Mouse (Mus musculus): Measurements from ENCODE around the gene Ntn1. TPM values are rescaled to one million over a fixed set of nuclear protein-coding genes. Genes with fewer than 3 reads are reported as not detected.
A peak's percentile ranks its signal among the peaks of the same experiment; 100 is the strongest.

The Ntn1 gene
- polyA plus RNA-seq, 1 experiment from 2014 or later = 1.7 TPM

GRCm38 (mm10) chr11:68202561-68202960 lies 198.1 kb downstream of the Ntn1 start:
- 49% methylated on average over 10 of the region's 10 CpGs for WGBS
- Histone ChIP-seq H3K4me1 (replicated peaks; ENCODE audit: control insufficient read depth, insufficient read depth, low read length) (peaks cover 27% of the 10 kb centered on the region), H3K27ac (ENCODE audit: low read length) (no peak overlapping the region), H3K4me3 (ENCODE audit: low read length) (no peak overlapping the region), H3K36me3 (ENCODE audit: control insufficient read depth, insufficient read depth, low read length) (no peaks in the 10 kb centered on the region), H3K27me3 (ENCODE audit: control insufficient read depth, insufficient read depth, low read depth, low read length) (no peaks in the 10 kb centered on the region), H3K4me2 (ENCODE audit: low read depth, low read length) (no peak overlapping the region), H3K9ac (ENCODE audit: low read length) (no peak overlapping the region), H3K9me3 (ENCODE audit: control insufficient read depth, low read length) (no peaks in the 10 kb centered on the region)
- ATAC-seq (ENCODE audit: low read depth) = no peak

GRCm38 (mm10) chr11:68201811-68202459 lies 198.7 kb downstream of the Ntn1 start:
- H3K27ac ChIP-seq (ENCODE audit: low read length) = no peak overlapping the region

GRCm38 (mm10) chr11:68201063-68201462 lies 199.6 kb downstream of the Ntn1 start:
- no peak overlapping the region for H3K4me2 ChIP-seq (ENCODE audit: low read depth, low read length)
- no peak overlapping the region for H3K9ac ChIP-seq (ENCODE audit: low read length)
- ATAC-seq (ENCODE audit: low read depth) = no peak
- no peak overlapping the region for H3K4me3 ChIP-seq (ENCODE audit: low read length)
- no peaks in the 10 kb centered on the region for H3K36me3 ChIP-seq (ENCODE audit: control insufficient read depth, insufficient read depth, low read length)
- 38% methylated on average over 1 of the region's 1 CpGs for WGBS
- H3K9me3 ChIP-seq (ENCODE audit: control insufficient read depth, low read length) = no peaks in the 10 kb centered on the region
- no peak overlapping the region for H3K27ac ChIP-seq (ENCODE audit: low read length)
- H3K27me3 ChIP-seq (ENCODE audit: control insufficient read depth, insufficient read depth, low read depth, low read length) = no peaks in the 10 kb centered on the region
- peaks cover 33% of the 10 kb centered on the region for H3K4me1 ChIP-seq (replicated peaks; ENCODE audit: control insufficient read depth, insufficient read depth, low read length)

More at GRCm38 (mm10) chr11:68201811-68202459, 198.7 kb downstream of the Ntn1 start:
- no peak overlapping the region for H3K4me2 ChIP-seq (ENCODE audit: low read depth, low read length)
- no peaks in the 10 kb centered on the region for H3K9me3 ChIP-seq (ENCODE audit: control insufficient read depth, low read length)
- no peak for ATAC-seq (ENCODE audit: low read depth)
- H3K36me3 ChIP-seq (ENCODE audit: control insufficient read depth, insufficient read depth, low read length) = no peaks in the 10 kb centered on the region
- no peak overlapping the region for H3K4me3 ChIP-seq (ENCODE audit: low read length)
- 89% methylated on average over 10 of the region's 10 CpGs for WGBS
- H3K4me1 ChIP-seq (replicated peaks; ENCODE audit: control insufficient read depth, insufficient read depth, low read length) = peaks cover 27% of the 10 kb centered on the region
- no peak overlapping the region for H3K9ac ChIP-seq (ENCODE audit: low read length)
- H3K27me3 ChIP-seq (ENCODE audit: control insufficient read depth, insufficient read depth, low read depth, low read length) = no peaks in the 10 kb centered on the region

GRCm38 (mm10) chr11:68200500-68200899 lies 200.1 kb downstream of the Ntn1 start:
- H3K9me3 ChIP-seq (ENCODE audit: control insufficient read depth, low read length) = no peaks in the 10 kb centered on the region
- ATAC-seq (ENCODE audit: low read depth) = no peak
- H3K9ac ChIP-seq (ENCODE audit: low read length) = no peak overlapping the region
- WGBS = 58% methylated on average over 4 of the region's 4 CpGs
- H3K4me3 ChIP-seq (ENCODE audit: low read length) = no peak overlapping the region
- no peaks in the 10 kb centered on the region for H3K36me3 ChIP-seq (ENCODE audit: control insufficient read depth, insufficient read depth, low read length)
- no peak overlapping the region for H3K4me2 ChIP-seq (ENCODE audit: low read depth, low read length)
- H3K4me1 ChIP-seq (replicated peaks; ENCODE audit: control insufficient read depth, insufficient read depth, low read length) = peaks cover 39% of the 10 kb centered on the region
- peak overlapping the region; percentile 24; the same call in 1 of the 2 replicates for H3K27ac ChIP-seq (ENCODE audit: low read length)
- no peaks in the 10 kb centered on the region for H3K27me3 ChIP-seq (ENCODE audit: control insufficient read depth, insufficient read depth, low read depth, low read length)

- 4% methylated on average over 10 of the region's 10 CpGs for whole genome bisulfite sequencing
- Histone ChIP-seq H3K9ac (ENCODE audit: low read length) (no peak overlapping the region), H3K4me1 (replicated peaks; ENCODE audit: control insufficient read depth, insufficient read depth, low read length) (peaks cover 43% of the 10 kb centered on the region), H3K4me3 (ENCODE audit: low read length) (no peak overlapping the region), H3K4me2 (ENCODE audit: low read depth, low read length) (no peak overlapping the region), H3K9me3 (ENCODE audit: control insufficient read depth, low read length) (no peaks in the 10 kb centered on the region), H3K36me3 (ENCODE audit: control insufficient read depth, insufficient read depth, low read length) (no peaks in the 10 kb centered on the region), H3K27me3 (ENCODE audit: control insufficient read depth, insufficient read depth, low read depth, low read length) (no peaks in the 10 kb centered on the region), H3K27ac (ENCODE audit: low read length) (peak overlapping the region; percentile 54)
- ATAC-seq (ENCODE audit: low read depth) = peak; percentile 68
These were observed 200.7 kb downstream of the Ntn1 start for GRCm38 (mm10) chr11:68199801-68200423.

- Histone ChIP-seq H3K4me1 (replicated peaks; ENCODE audit: control insufficient read depth, insufficient read depth, low read length) (peaks cover 45% of the 10 kb centered on the region), H3K27ac (ENCODE audit: low read length) (0 out of 2 replicates have a peak overlapping the region, but pooled peaks have one; percentile 54), H3K9me3 (ENCODE audit: control insufficient read depth, low read length) (no peaks in the 10 kb centered on the region), H3K36me3 (ENCODE audit: control insufficient read depth, insufficient read depth, low read length) (no peaks in the 10 kb centered on the region), H3K27me3 (ENCODE audit: control insufficient read depth, insufficient read depth, low read depth, low read length) (no peaks in the 10 kb centered on the region), H3K9ac (ENCODE audit: low read length) (no peak overlapping the region), H3K4me3 (ENCODE audit: low read length) (no peak overlapping the region), H3K4me2 (ENCODE audit: low read depth, low read length) (no peak overlapping the region)
- ATAC-seq (ENCODE audit: low read depth) = no peak
- 60% methylated on average over 8 of the region's 8 CpGs for WGBS
These were observed 201.5 kb downstream of the Ntn1 start for GRCm38 (mm10) chr11:68199103-68199502.

- Histone ChIP-seq H3K4me2 (ENCODE audit: low read depth, low read length) (no peak overlapping the region), H3K4me3 (ENCODE audit: low read length) (no peak overlapping the region), H3K27ac (ENCODE audit: low read length) (no peak overlapping the region), H3K4me1 (replicated peaks; ENCODE audit: control insufficient read depth, insufficient read depth, low read length) (peaks cover 45% of the 10 kb centered on the region), H3K9ac (ENCODE audit: low read length) (no peak overlapping the region), H3K9me3 (ENCODE audit: control insufficient read depth, low read length) (no peaks in the 10 kb centered on the region), H3K27me3 (ENCODE audit: control insufficient read depth, insufficient read depth, low read depth, low read length) (no peaks in the 10 kb centered on the region), H3K36me3 (ENCODE audit: control insufficient read depth, insufficient read depth, low read length) (no peaks in the 10 kb centered on the region)
- ATAC-seq (ENCODE audit: low read depth) = no peak
- WGBS = 49% methylated on average over 10 of the region's 10 CpGs
These were observed 201.9 kb downstream of the Ntn1 start for GRCm38 (mm10) chr11:68198696-68199095.

- H3K36me3 ChIP-seq (ENCODE audit: control insufficient read depth, insufficient read depth, low read length) = no peaks in the 10 kb centered on the region
- H3K4me2 ChIP-seq (ENCODE audit: low read depth, low read length) = no peak overlapping the region
- WGBS = 91% methylated on average over 11 of the region's 11 CpGs
- H3K27ac ChIP-seq (ENCODE audit: low read length) = no peak overlapping the region
- no peak overlapping the region for H3K4me3 ChIP-seq (ENCODE audit: low read length)
- no peaks in the 10 kb centered on the region for H3K9me3 ChIP-seq (ENCODE audit: control insufficient read depth, low read length)
- peaks cover 45% of the 10 kb centered on the region for H3K4me1 ChIP-seq (replicated peaks; ENCODE audit: control insufficient read depth, insufficient read depth, low read length)
- H3K9ac ChIP-seq (ENCODE audit: low read length) = no peak overlapping the region
- ATAC-seq (ENCODE audit: low read depth) = no peak
- H3K27me3 ChIP-seq (ENCODE audit: control insufficient read depth, insufficient read depth, low read depth, low read length) = no peaks in the 10 kb centered on the region
These were observed 203.2 kb downstream of the Ntn1 start for GRCm38 (mm10) chr11:68197471-68197870.

GRCm38 (mm10) chr11:68196566-68196965 lies 204.1 kb downstream of the Ntn1 start:
- WGBS = 46% methylated on average over 6 of the region's 6 CpGs
- Histone ChIP-seq H3K4me3 (ENCODE audit: low read length) (no peak overlapping the region), H3K9ac (ENCODE audit: low read length) (no peak overlapping the region), H3K36me3 (ENCODE audit: control insufficient read depth, insufficient read depth, low read length) (no peaks in the 10 kb centered on the region), H3K4me1 (replicated peaks; ENCODE audit: control insufficient read depth, insufficient read depth, low read length) (peaks cover 45% of the 10 kb centered on the region), H3K27ac (ENCODE audit: low read length) (no peak overlapping the region), H3K4me2 (ENCODE audit: low read depth, low read length) (no peak overlapping the region), H3K9me3 (ENCODE audit: control insufficient read depth, low read length) (no peaks in the 10 kb centered on the region), H3K27me3 (ENCODE audit: control insufficient read depth, insufficient read depth, low read depth, low read length) (no peaks in the 10 kb centered on the region)
- no peak for ATAC-seq (ENCODE audit: low read depth)
